Mouse (Mus musculus): ENCODE data around the gene Cers6. TPM values are rescaled to one million over a fixed set of nuclear protein-coding genes. Genes with fewer than 3 reads are reported as not detected.

Gene Cers6
- polyA plus RNA-seq, 1 experiment from 2014 or later, result 34.0 TPM

GRCm38 (mm10) chr2:68996268-68996667, 135.0 kb downstream of the Cers6 start:
- H3K27me3 ChIP-seq (ENCODE audit: control insufficient read depth, insufficient read depth, low read length), result no peaks in the 10 kb centered on the region
- no peak for ATAC-seq (ENCODE audit: low FRiP score)

DNA sequence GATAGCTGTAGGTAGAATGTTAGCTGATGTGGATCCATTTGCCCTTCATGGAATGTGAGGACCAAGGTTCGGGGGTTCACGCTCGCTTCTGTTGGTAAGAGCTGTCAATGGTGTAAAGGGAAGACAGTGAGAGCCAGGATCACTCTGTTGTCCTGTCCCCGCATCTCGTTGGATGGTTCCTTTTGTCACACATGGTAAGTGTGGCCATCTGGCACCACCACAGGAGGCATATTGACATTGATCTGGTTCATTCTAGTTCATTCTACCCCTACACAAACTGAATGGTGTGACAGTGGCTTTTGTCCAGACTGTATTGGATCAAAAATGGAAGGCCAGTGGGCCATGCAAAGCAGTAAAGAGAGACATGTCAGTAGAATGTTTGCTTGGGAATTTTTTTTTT, 142.8 kb downstream of the Cers6 start:
- no peak for DNase-seq (ENCODE audit: low spot score, missing footprints)
- no peak for ATAC-seq (ENCODE audit: low FRiP score)
- Histone ChIP-seq H3K4me2 (no peak overlapping the region), H3K27me3 (ENCODE audit: control insufficient read depth, insufficient read depth, low read length) (no peaks in the 10 kb centered on the region), H3K9me3 (ENCODE audit: control insufficient read depth, low read length) (no peaks in the 10 kb centered on the region), H3K4me3 (ENCODE audit: low read depth, low read length) (no peak overlapping the region), H3K27ac (ENCODE audit: low read depth, low read length) (no peak overlapping the region), H3K4me1 (ENCODE audit: control insufficient read depth, insufficient read depth, low read length) (no peaks in the 10 kb centered on the region), H3K9ac (ENCODE audit: low read length) (no peak overlapping the region), H3K36me3 (ENCODE audit: control insufficient read depth, insufficient read depth, low read length) (no peaks in the 10 kb centered on the region)
- 73% methylated on average over 5 of the region's 5 CpGs for WGBS

More at GRCm38 (mm10) chr2:68996268-68996667, 135.0 kb downstream of the Cers6 start:
- 97% methylated on average over 1 of the region's 1 CpGs for WGBS
- Histone ChIP-seq H3K36me3 (ENCODE audit: control insufficient read depth, insufficient read depth, low read length) (no peaks in the 10 kb centered on the region), H3K27ac (ENCODE audit: low read depth, low read length) (no peak overlapping the region), H3K9me3 (ENCODE audit: control insufficient read depth, low read length) (no peaks in the 10 kb centered on the region; the same call in 1 of the 2 replicates), H3K4me1 (ENCODE audit: control insufficient read depth, insufficient read depth, low read length) (no peaks in the 10 kb centered on the region), H3K9ac (ENCODE audit: low read length) (no peak overlapping the region), H3K4me3 (ENCODE audit: low read depth, low read length) (no peak overlapping the region), H3K4me2 (no peak overlapping the region)
- no peak for DNase-seq (ENCODE audit: low spot score, missing footprints)

GRCm38 (mm10) chr2:69011392-69011791, 150.2 kb downstream of the Cers6 start:
- Histone ChIP-seq H3K36me3 (ENCODE audit: control insufficient read depth, insufficient read depth, low read length) (no peaks in the 10 kb centered on the region), H3K4me2 (no peak overlapping the region)
- DNase-seq (ENCODE audit: low spot score, missing footprints), result peak; percentile 85

DNA sequence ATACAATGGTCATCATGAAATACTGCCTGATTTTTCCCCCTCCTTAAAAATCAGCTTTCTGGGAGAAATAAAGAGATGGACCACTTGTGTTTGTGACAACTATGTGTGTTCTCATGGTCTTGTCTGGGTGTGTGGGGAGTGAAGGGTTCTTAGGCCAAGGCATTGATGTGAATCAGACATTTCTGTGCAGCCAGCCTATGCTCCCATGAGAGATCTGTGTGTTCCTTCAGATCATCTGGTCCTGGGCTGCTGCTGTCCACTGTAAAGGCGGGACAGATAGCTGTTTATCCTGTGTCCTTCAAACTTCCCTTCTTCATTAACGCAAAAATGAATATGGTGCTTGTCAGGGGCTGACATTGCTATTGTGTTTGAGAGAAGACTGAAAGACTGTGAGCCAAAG, 150.6 kb downstream of the Cers6 start:
- Histone ChIP-seq H3K4me2 (no peak overlapping the region), H3K4me3 (ENCODE audit: low read depth, low read length) (no peak overlapping the region), H3K27ac (ENCODE audit: low read depth, low read length) (peak overlapping the region; percentile 54), H3K27me3 (ENCODE audit: control insufficient read depth, insufficient read depth, low read length) (no peaks in the 10 kb centered on the region), H3K9me3 (ENCODE audit: control insufficient read depth, low read length) (no peaks in the 10 kb centered on the region), H3K4me1 (ENCODE audit: control insufficient read depth, insufficient read depth, low read length) (peaks cover 4% of the 10 kb centered on the region; the same call in 1 of the 2 replicates), H3K9ac (ENCODE audit: low read length) (no peak overlapping the region), H3K36me3 (ENCODE audit: control insufficient read depth, insufficient read depth, low read length) (no peaks in the 10 kb centered on the region)
- DNase-seq (ENCODE audit: low spot score, missing footprints), result no peak
- WGBS, result 80% methylated on average over 2 of the region's 2 CpGs
- peak; percentile 62; the same call in 1 of the 2 replicates for ATAC-seq (ENCODE audit: low FRiP score)

More at GRCm38 (mm10) chr2:69011392-69011791, 150.2 kb downstream of the Cers6 start:
- WGBS, result 55% methylated on average over 7 of the region's 7 CpGs
- peak; percentile 93 for ATAC-seq (ENCODE audit: low FRiP score)
- H3K9ac ChIP-seq (ENCODE audit: low read length), result no peak overlapping the region
- H3K4me3 ChIP-seq (ENCODE audit: low read depth, low read length), result no peak overlapping the region
- H3K4me1 ChIP-seq (ENCODE audit: control insufficient read depth, insufficient read depth, low read length), result peaks cover 4% of the 10 kb centered on the region; the same call in 1 of the 2 replicates
- no peaks in the 10 kb centered on the region for H3K9me3 ChIP-seq (ENCODE audit: control insufficient read depth, low read length)
- no peaks in the 10 kb centered on the region for H3K27me3 ChIP-seq (ENCODE audit: control insufficient read depth, insufficient read depth, low read length)
- no peak overlapping the region for H3K27ac ChIP-seq (ENCODE audit: low read depth, low read length)

DNA sequence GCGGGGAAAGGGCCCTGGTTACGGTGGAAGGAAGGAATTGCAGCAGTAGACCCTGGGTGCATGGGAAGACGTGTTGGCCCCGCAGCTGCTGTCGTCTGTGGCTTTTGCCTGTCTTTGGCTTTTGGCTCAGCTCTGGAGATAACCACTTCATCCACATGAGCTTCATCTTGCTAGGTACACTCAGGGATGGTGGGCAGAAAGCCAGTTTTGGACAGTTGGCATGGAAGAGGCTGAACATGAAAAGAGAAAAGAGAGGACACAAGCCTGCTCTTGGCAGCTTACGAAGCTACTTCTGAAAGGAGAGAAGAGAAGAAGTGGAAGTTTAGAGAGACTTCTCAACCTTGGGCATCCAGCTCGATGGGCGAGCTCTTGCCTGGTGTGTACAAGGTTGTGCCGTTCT, 153.0 kb downstream of the Cers6 start:
- H3K9me3 ChIP-seq (ENCODE audit: control insufficient read depth, low read length), result no peaks in the 10 kb centered on the region
- H3K36me3 ChIP-seq (ENCODE audit: control insufficient read depth, insufficient read depth, low read length), result no peaks in the 10 kb centered on the region
- no peak overlapping the region for H3K4me2 ChIP-seq
- ATAC-seq (ENCODE audit: low FRiP score) (no peak), DNase-seq (ENCODE audit: low spot score, missing footprints) (no peak)
- no peak overlapping the region for H3K9ac ChIP-seq (ENCODE audit: low read length)
- H3K4me3 ChIP-seq (ENCODE audit: low read depth, low read length), result no peak overlapping the region
- 91% methylated on average over 9 of the region's 9 CpGs for WGBS
- no peak overlapping the region for H3K27ac ChIP-seq (ENCODE audit: low read depth, low read length)
- no peaks in the 10 kb centered on the region for H3K27me3 ChIP-seq (ENCODE audit: control insufficient read depth, insufficient read depth, low read length)
- H3K4me1 ChIP-seq (ENCODE audit: control insufficient read depth, insufficient read depth, low read length), result peaks cover 4% of the 10 kb centered on the region; the same call in 1 of the 2 replicates

DNA sequence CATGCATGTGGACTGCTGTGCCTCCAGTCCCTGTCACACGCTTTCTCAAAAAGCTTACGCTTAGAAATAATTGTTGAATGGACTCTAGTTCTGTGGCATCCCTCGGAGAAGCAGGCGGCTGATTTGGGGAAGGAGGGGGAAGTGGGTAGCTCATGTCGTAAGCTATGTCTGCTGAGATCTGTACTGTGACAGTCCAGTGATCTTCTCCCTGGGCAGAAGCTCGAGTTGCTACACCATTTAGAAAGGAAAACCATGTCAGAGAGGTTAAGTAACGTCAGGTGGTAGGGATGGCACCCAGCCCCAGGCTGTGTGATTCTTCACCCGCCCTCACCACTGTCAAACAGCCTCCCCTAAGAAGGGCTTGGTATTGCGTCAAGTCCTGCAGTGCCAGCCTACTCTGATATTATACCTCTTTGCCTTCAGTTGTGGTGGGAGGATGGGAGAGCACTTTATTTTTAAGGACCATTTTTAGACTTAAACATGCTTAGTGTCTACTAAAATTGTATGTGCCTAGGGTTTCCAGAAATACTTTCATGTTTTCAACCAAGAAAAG, 154.0 kb downstream of the Cers6 start:
- Histone ChIP-seq H3K4me2 (no peak overlapping the region), H3K9me3 (ENCODE audit: control insufficient read depth, low read length) (no peaks in the 10 kb centered on the region), H3K9ac (ENCODE audit: low read length) (no peak overlapping the region), H3K27ac (ENCODE audit: low read depth, low read length) (no peak overlapping the region), H3K27me3 (ENCODE audit: control insufficient read depth, insufficient read depth, low read length) (no peaks in the 10 kb centered on the region), H3K4me1 (ENCODE audit: control insufficient read depth, insufficient read depth, low read length) (peaks cover 4% of the 10 kb centered on the region; the same call in 1 of the 2 replicates), H3K4me3 (ENCODE audit: low read depth, low read length) (no peak overlapping the region), H3K36me3 (ENCODE audit: control insufficient read depth, insufficient read depth, low read length) (no peaks in the 10 kb centered on the region)
- 87% methylated on average over 9 of the region's 9 CpGs for WGBS
- ATAC-seq (ENCODE audit: low FRiP score) (no peak), DNase-seq (ENCODE audit: low spot score, missing footprints) (peak; percentile 60)

GRCm38 (mm10) chr2:69015822-69016221, 154.6 kb downstream of the Cers6 start:
- peaks cover 4% of the 10 kb centered on the region; the same call in 1 of the 2 replicates for H3K4me1 ChIP-seq (ENCODE audit: control insufficient read depth, insufficient read depth, low read length)
- 88% methylated on average over 5 of the region's 5 CpGs for WGBS
- H3K27me3 ChIP-seq (ENCODE audit: control insufficient read depth, insufficient read depth, low read length), result no peaks in the 10 kb centered on the region
- no peak overlapping the region for H3K4me3 ChIP-seq (ENCODE audit: low read depth, low read length)
- no peaks in the 10 kb centered on the region for H3K9me3 ChIP-seq (ENCODE audit: control insufficient read depth, low read length)
- DNase-seq (ENCODE audit: low spot score, missing footprints) (no peak), ATAC-seq (ENCODE audit: low FRiP score) (no peak)
- H3K9ac ChIP-seq (ENCODE audit: low read length), result no peak overlapping the region
- H3K27ac ChIP-seq (ENCODE audit: low read depth, low read length), result no peak overlapping the region
- no peak overlapping the region for H3K4me2 ChIP-seq
- H3K36me3 ChIP-seq (ENCODE audit: control insufficient read depth, insufficient read depth, low read length), result no peaks in the 10 kb centered on the region

DNA sequence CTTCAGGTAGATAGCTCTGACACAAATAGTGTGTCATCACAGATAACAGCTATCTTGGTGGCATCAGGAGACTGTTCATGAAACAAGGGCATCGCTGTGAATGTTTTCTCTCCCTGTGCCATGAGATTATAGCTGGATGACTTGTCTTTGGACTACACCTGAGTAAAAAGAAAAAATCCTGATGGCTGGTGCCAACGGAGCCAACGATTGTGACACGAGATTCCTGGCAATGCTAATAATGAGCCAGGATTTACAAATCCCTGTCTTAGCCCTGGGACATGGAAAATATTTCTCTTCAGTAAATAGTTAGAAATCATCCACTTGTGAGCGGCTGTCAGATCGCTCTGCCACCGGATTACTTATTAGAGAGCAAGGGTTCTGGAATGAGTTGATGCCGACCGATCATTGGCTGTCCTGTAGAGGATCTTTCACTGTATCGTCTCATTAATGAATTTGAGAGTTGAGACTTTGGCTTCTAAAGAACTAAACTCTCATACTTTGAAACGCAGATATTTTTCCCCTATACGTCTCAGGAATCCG, 157.9 kb downstream of the Cers6 start:
- Histone ChIP-seq H3K36me3 (ENCODE audit: control insufficient read depth, insufficient read depth, low read length) (no peaks in the 10 kb centered on the region), H3K4me3 (ENCODE audit: low read depth, low read length) (no peak overlapping the region), H3K4me2 (no peak overlapping the region), H3K27me3 (ENCODE audit: control insufficient read depth, insufficient read depth, low read length) (no peaks in the 10 kb centered on the region), H3K9ac (ENCODE audit: low read length) (no peak overlapping the region), H3K4me1 (ENCODE audit: control insufficient read depth, insufficient read depth, low read length) (no peaks in the 10 kb centered on the region), H3K27ac (ENCODE audit: low read depth, low read length) (no peak overlapping the region), H3K9me3 (ENCODE audit: control insufficient read depth, low read length) (no peaks in the 10 kb centered on the region)
- 96% methylated on average over 13 of the region's 13 CpGs for WGBS
- peak; percentile 8 for DNase-seq (ENCODE audit: low spot score, missing footprints)
- no peak for ATAC-seq (ENCODE audit: low FRiP score)

DNA sequence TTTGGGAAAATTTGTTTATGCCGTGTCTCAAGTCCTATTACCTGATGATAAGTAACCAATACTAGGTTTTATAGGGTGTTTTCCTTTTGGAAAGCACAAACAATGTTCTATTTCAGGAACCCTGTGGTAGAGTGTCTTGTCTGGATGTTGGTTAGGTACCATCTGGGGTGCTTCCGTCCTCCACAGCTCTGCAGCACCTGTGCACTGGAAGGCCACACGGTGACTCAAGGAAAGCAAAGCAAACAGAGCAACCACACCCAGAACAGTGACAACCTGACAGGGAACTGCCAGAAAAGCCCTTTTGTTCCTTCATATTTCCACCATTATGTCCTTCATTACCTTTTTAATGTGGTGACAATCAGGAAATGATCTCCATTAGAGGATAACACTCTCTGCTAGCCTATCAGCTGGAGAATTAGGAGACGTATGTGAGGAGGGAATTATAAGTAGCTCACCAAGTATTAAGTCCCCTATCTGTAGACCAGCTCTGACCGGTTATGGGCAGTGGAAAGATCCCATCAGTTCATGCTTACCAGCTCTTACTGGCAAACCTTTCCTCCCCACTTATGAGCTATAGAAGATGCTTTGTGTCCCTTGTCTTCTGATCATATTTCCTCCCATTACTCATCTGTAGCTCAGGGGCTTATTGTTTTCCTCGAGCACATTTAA, 158.7 kb downstream of the Cers6 start:
- H3K4me3 ChIP-seq (ENCODE audit: low read depth, low read length), result no peak overlapping the region
- DNase-seq (ENCODE audit: low spot score, missing footprints) (peak; percentile 26), ATAC-seq (ENCODE audit: low FRiP score) (no peak)
- H3K27me3 ChIP-seq (ENCODE audit: control insufficient read depth, insufficient read depth, low read length), result no peaks in the 10 kb centered on the region
- no peak overlapping the region for H3K27ac ChIP-seq (ENCODE audit: low read depth, low read length)
- no peaks in the 10 kb centered on the region for H3K9me3 ChIP-seq (ENCODE audit: control insufficient read depth, low read length)
- no peak overlapping the region for H3K9ac ChIP-seq (ENCODE audit: low read length)
- WGBS, result 90% methylated on average over 6 of the region's 6 CpGs
- H3K4me2 ChIP-seq, result no peak overlapping the region
- no peaks in the 10 kb centered on the region for H3K4me1 ChIP-seq (ENCODE audit: control insufficient read depth, insufficient read depth, low read length)
- no peaks in the 10 kb centered on the region for H3K36me3 ChIP-seq (ENCODE audit: control insufficient read depth, insufficient read depth, low read length)
